Comparison of ENCODE assay signal across 12 mouse cellular contexts in the genomic region with DNA sequence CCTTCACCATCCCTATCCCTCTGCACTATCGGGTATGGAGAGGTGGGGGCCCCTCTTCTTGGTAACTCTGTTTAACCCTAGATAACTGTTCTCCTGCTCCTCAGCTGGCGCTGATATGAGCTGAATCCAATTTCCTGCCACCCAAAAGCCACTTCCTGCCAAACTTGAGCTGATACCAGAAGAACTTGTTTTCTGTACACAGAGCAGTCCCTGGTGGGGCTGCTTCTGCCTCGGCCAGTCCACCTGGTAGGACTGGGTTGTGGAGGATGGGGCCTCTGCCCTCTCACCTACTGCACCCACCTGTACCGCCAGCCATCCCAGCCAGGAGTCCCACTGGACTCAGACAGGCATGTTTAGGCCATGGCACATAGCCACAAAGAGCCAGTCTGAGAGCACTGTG. TPM values are rescaled to one million over a fixed set of nuclear protein-coding genes. Genes with fewer than 3 reads are reported as not detected.
A peak's percentile ranks its signal among the peaks of the same experiment; 100 is the strongest.
DNase-seq lines count a peak whose midpoint lies in the region; ATAC-seq lines count a peak whose summit lies in the region.
"Had no signal": no experiment of that assay in that cellular context is flagged by ENCODE, and none has a peak within 500 bp of the region (broad histone marks: within the 10 kb centered on the region; RNA-seq: fewer than 3 reads in every experiment).

No protein-coding gene starts in this region.

- 52% methylated on average over 4 of the region's 4 CpGs for WGBS in heart, embryonic 14.5 days
- 85% methylated on average over 4 of the region's 4 CpGs for WGBS in forebrain, embryonic 15.5 days
- WGBS in stomach, embryonic 15.5 days: 55% methylated on average over 4 of the region's 4 CpGs

- DNase-seq in heart, postnatal 10 days: no peak
- peak; percentile 94 for DNase-seq in MEL-GATA-1-ER (ENCODE audit: extremely low read depth, low read depth)
- DNase-seq in left cerebral cortex, postnatal 4 days: no peak
- no peak for DNase-seq in retina, embryonic 14.5 days (ENCODE audit: low spot score)
- DNase-seq in ovary, adult 18-20 months (ENCODE audit: low spot score): no peak
- DNase-seq: right cerebral cortex, adult 18-20 months had no signal

- no peaks in the 10 kb centered on the region for H3K36me3 ChIP-seq in heart, embryonic 14.5 days (ENCODE audit: control insufficient read depth, insufficient read depth, low read length)
- no peaks in the 10 kb centered on the region for H3K36me3 ChIP-seq in forebrain, embryonic 15.5 days
- no peaks in the 10 kb centered on the region for H3K36me3 ChIP-seq in stomach, embryonic 15.5 days

- no peak overlapping the region for H3K4me2 ChIP-seq in heart, embryonic 14.5 days (ENCODE audit: low read length)
- H3K4me2 ChIP-seq in forebrain, embryonic 15.5 days (replicated peaks): no peak overlapping the region
- H3K4me2 ChIP-seq in stomach, embryonic 15.5 days: no peak overlapping the region

- intact Hi-C loops in heart, postnatal 10 days (cut with DNase I): no loop called here
- intact Hi-C loops in left cerebral cortex, postnatal 4 days (cut with DNase I): no loop called here

- H3K27ac ChIP-seq in heart, embryonic 14.5 days (replicated peaks in 1 of 2; ENCODE audit: control insufficient read depth in 1 of 2, insufficient read depth in 1 of 2, low read depth in 2 of 2, low read length in 2 of 2): peak overlapping the region in 1 of 2 experiments; percentile 86; a peak in 2 of 4 replicates
- peak overlapping the region; percentile 79 for H3K27ac ChIP-seq in forebrain, embryonic 15.5 days (replicated peaks)
- peak overlapping the region; percentile 37; the same call in 1 of the 2 replicates for H3K27ac ChIP-seq in stomach, embryonic 15.5 days

- H3K9me3 ChIP-seq in heart, embryonic 14.5 days (ENCODE audit: control insufficient read depth, low read length): no peaks in the 10 kb centered on the region
- H3K9me3 ChIP-seq in forebrain, embryonic 15.5 days: no peaks in the 10 kb centered on the region
- H3K9me3 ChIP-seq in stomach, embryonic 15.5 days: no peaks in the 10 kb centered on the region

- H3K4me3 ChIP-seq in heart, embryonic 14.5 days (ENCODE audit: control insufficient read depth in 1 of 2, insufficient read depth in 1 of 2, low read depth in 1 of 2, low read length in 2 of 2): no peak overlapping the region
- H3K4me3 ChIP-seq in forebrain, embryonic 15.5 days: no peak overlapping the region
- no peak overlapping the region for H3K4me3 ChIP-seq in stomach, embryonic 15.5 days (replicated peaks)

- H3K27me3 ChIP-seq in heart, embryonic 14.5 days (ENCODE audit: control insufficient read depth, insufficient read depth, low read length): no peaks in the 10 kb centered on the region
- no peaks in the 10 kb centered on the region for H3K27me3 ChIP-seq in forebrain, embryonic 15.5 days
- no peaks in the 10 kb centered on the region for H3K27me3 ChIP-seq in stomach, embryonic 15.5 days (replicated peaks)

- no peak for ATAC-seq in heart, embryonic 14.5 days (ENCODE audit: insufficient number of reproducible peaks, insufficient read depth, low FRiP score, low read depth)
- no peak for ATAC-seq in forebrain, embryonic 15.5 days (replicated peaks)
- peak; percentile 60 for ATAC-seq in stomach, embryonic 15.5 days (ENCODE audit: insufficient read depth, low FRiP score, low read depth)

- peaks cover 47 to 62% of the 10 kb centered on the region in 2 experiments for H3K4me1 ChIP-seq in heart, embryonic 14.5 days (ENCODE audit: control insufficient read depth in 2 of 2, insufficient read depth in 2 of 2, low read length in 2 of 2)
- H3K4me1 ChIP-seq in forebrain, embryonic 15.5 days: peaks cover 59% of the 10 kb centered on the region
- peaks cover 41% of the 10 kb centered on the region for H3K4me1 ChIP-seq in stomach, embryonic 15.5 days

- 0 out of 2 replicates have a peak overlapping the region, but pooled peaks have one; percentile 2 for H3K9ac ChIP-seq in heart, embryonic 14.5 days (ENCODE audit: low read length)
- H3K9ac ChIP-seq in forebrain, embryonic 15.5 days (replicated peaks): no peak overlapping the region
- H3K9ac ChIP-seq in stomach, embryonic 15.5 days: no peak overlapping the region

RNA-seq across cellular contexts. Expression of gene 4930404H24Rik, which starts 3.2 kb away (rescaled TPM):
- polyA plus RNA-seq in heart, embryonic 14.5 days (2014; fragmentation: Nextera tagmentation; extraction: Ambion mirVana): not detected in 2 replicates
- total RNA-seq in heart, postnatal 10 days (2021): not detected
- not detected in 2 replicates for polyA plus RNA-seq in forebrain, embryonic 15.5 days (2015; fragmentation: Nextera tagmentation; extraction: Ambion mirVana)
- not detected in 2 replicates for polyA plus RNA-seq in stomach, embryonic 15.5 days (2015; fragmentation: Nextera tagmentation; extraction: Ambion mirVana)
- not detected for total RNA-seq in left cerebral cortex, postnatal 4 days (2021)
- polyA plus RNA-seq: cortical plate, adult 2 months; intestine, embryonic 14.5 days; lung, embryonic 16.5 days had no signal

RNA-seq across cellular contexts. Expression of gene Nol4l, which starts 34.0 kb away (rescaled TPM):
- polyA plus RNA-seq in heart, embryonic 14.5 days (2014; fragmentation: Nextera tagmentation; extraction: Ambion mirVana): 10.0 and 12.6 TPM in 2 replicates
- total RNA-seq in heart, postnatal 10 days (2021): 10 to 100 TPM in 1 of 2 experiments, 1 to 10 TPM in 1; 9.5 to 10.4 TPM
- polyA plus RNA-seq in forebrain, embryonic 15.5 days (2015; fragmentation: Nextera tagmentation; extraction: Ambion mirVana): 44.1 and 44.8 TPM in 2 replicates
- 14.3 and 16.4 TPM in 2 replicates for polyA plus RNA-seq in stomach, embryonic 15.5 days (2015; fragmentation: Nextera tagmentation; extraction: Ambion mirVana)
- total RNA-seq in left cerebral cortex, postnatal 4 days (2021): 100 to 1,000 TPM; 111 to 122 TPM
